12 mouse cellular contexts compared by ENCODE assay signal in the genomic region with DNA sequence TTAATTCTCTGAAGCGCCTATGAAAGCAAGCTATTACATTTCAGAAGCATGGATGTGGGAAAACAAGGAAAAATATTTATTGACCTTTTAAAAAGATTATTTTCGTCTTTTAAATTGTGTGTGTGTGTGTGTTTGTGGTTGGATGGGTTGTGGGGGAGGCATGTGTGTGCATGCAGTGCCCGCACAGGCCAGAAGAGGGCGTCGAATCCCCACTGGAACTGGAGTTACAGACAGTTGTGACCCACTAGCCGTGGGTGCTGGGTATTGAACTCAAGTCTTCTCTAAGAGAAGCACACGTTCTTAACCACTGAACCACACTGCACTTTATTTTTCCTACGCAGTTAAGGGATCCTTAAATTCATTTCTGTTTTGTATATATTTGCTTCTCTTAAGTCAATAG. TPM values are rescaled to one million over a fixed set of nuclear protein-coding genes. Genes with fewer than 3 reads are reported as not detected.
DNase-seq lines count a peak whose midpoint lies in the region; ATAC-seq and TF ChIP-seq lines count a peak whose summit lies in the region.
"Had no signal": no experiment of that assay in that cellular context is flagged by ENCODE, and none has a peak within 500 bp of the region (broad histone marks: within the 10 kb centered on the region; RNA-seq: fewer than 3 reads in every experiment).

No protein-coding gene starts in this region.

- no peak for TF ChIP-seq POLR2A in liver, adult 2 months (IDR thresholded peaks at IDR 0.05; ENCODE audit: extremely low read depth, insufficient read depth, low read length)

- no peak overlapping the region for H3K4me2 ChIP-seq in liver, embryonic 12.5 days
- H3K4me2 ChIP-seq in liver, postnatal 0 days (ENCODE audit: low read depth, low read length): no peak overlapping the region
- H3K4me2 ChIP-seq in kidney, embryonic 14.5 days (replicated peaks; ENCODE audit: low read depth, low read length): no peak overlapping the region
- H3K4me2 ChIP-seq: heart, embryonic 15.5 days; limb, embryonic 12.5 days had no signal

- WGBS in liver, adult 2 months: 67% methylated on average over 8 of the region's 8 CpGs
- 33% methylated on average over 8 of the region's 8 CpGs for WGBS in liver, embryonic 12.5 days (ENCODE audit: insufficient replicate concordance)
- 54% methylated on average over 8 of the region's 8 CpGs for WGBS in liver, postnatal 0 days (ENCODE audit: insufficient replicate concordance)
- WGBS in kidney, embryonic 14.5 days: 65% methylated on average over 8 of the region's 8 CpGs

- TF ChIP-seq CTCF in liver, adult 2 months (IDR thresholded peaks at IDR 0.05; ENCODE audit: low read depth, low read length): peak; percentile 79
- peak; percentile 34; the same call in 1 of the 2 replicates for TF ChIP-seq CTCF in G1E (IDR thresholded peaks at IDR 0.05; ENCODE audit: low read depth, low read length)
- TF ChIP-seq CTCF in liver, postnatal 0 days (IDR thresholded peaks at IDR 0.05; ENCODE audit: low read depth): peak; percentile 61

- no peaks in the 10 kb centered on the region for H3K36me3 ChIP-seq in liver, adult 2 months (ENCODE audit: control insufficient read depth, insufficient read depth, low read length)
- no peaks in the 10 kb centered on the region for H3K36me3 ChIP-seq in liver, embryonic 12.5 days
- H3K36me3 ChIP-seq in G1E (replicated peaks): no peaks in the 10 kb centered on the region
- H3K36me3 ChIP-seq in liver, postnatal 0 days (replicated peaks; ENCODE audit: insufficient read depth, low read length): no peaks in the 10 kb centered on the region
- no peaks in the 10 kb centered on the region for H3K36me3 ChIP-seq in kidney, embryonic 14.5 days (ENCODE audit: control insufficient read depth, insufficient read depth, low read length)
- H3K36me3 ChIP-seq: heart, embryonic 15.5 days; limb, embryonic 12.5 days had no signal

- H3K4me1 ChIP-seq in liver, adult 2 months (ENCODE audit: control insufficient read depth, insufficient read depth, low read length): peaks cover 8% of the 10 kb centered on the region
- peaks cover 24% of the 10 kb centered on the region for H3K4me1 ChIP-seq in liver, embryonic 12.5 days
- H3K4me1 ChIP-seq in G1E (ENCODE audit: insufficient read depth, low read depth, low read length): peaks cover 13% of the 10 kb centered on the region
- peaks cover 4% of the 10 kb centered on the region; the same call in 1 of the 2 replicates for H3K4me1 ChIP-seq in liver, postnatal 0 days (ENCODE audit: insufficient read depth)
- H3K4me1 ChIP-seq in kidney, embryonic 14.5 days (ENCODE audit: control insufficient read depth, insufficient read depth, low read length): no peaks in the 10 kb centered on the region

- no peaks in the 10 kb centered on the region for H3K27me3 ChIP-seq in liver, adult 2 months (ENCODE audit: control insufficient read depth, insufficient read depth, low read length)
- no peaks in the 10 kb centered on the region; the same call in 1 of the 2 replicates for H3K27me3 ChIP-seq in liver, embryonic 12.5 days (replicated peaks)
- peaks cover 39% of the 10 kb centered on the region for H3K27me3 ChIP-seq in G1E (ENCODE audit: insufficient read depth, low read length)
- no peaks in the 10 kb centered on the region for H3K27me3 ChIP-seq in liver, postnatal 0 days (ENCODE audit: insufficient read depth, low read length)
- no peaks in the 10 kb centered on the region for H3K27me3 ChIP-seq in kidney, embryonic 14.5 days (ENCODE audit: control insufficient read depth, insufficient read depth, low read length)
- H3K27me3 ChIP-seq: heart, embryonic 15.5 days; limb, embryonic 12.5 days had no signal

- no peak overlapping the region for H3K4me3 ChIP-seq in liver, adult 2 months (ENCODE audit: insufficient read depth, low read depth, low read length)
- no peak overlapping the region for H3K4me3 ChIP-seq in liver, embryonic 12.5 days
- H3K4me3 ChIP-seq in G1E (ENCODE audit: low read depth, low read length): no peak overlapping the region
- no peak overlapping the region for H3K4me3 ChIP-seq in liver, postnatal 0 days (ENCODE audit: low read depth, low read length)
- no peak overlapping the region for H3K4me3 ChIP-seq in kidney, embryonic 14.5 days (ENCODE audit: low read length)
- H3K4me3 ChIP-seq: heart, embryonic 15.5 days; limb, embryonic 12.5 days had no signal

- no peak overlapping the region for H3K27ac ChIP-seq in liver, adult 2 months (replicated peaks; ENCODE audit: insufficient read depth, low read depth, low read length)
- no peak overlapping the region for H3K27ac ChIP-seq in liver, embryonic 12.5 days
- H3K27ac ChIP-seq in liver, postnatal 0 days (ENCODE audit: low read depth): no peak overlapping the region
- H3K27ac ChIP-seq in kidney, embryonic 14.5 days (ENCODE audit: low read depth, low read length): no peak overlapping the region
- H3K27ac ChIP-seq: heart, embryonic 15.5 days; limb, embryonic 12.5 days had no signal

- H3K9ac ChIP-seq in liver, adult 2 months (ENCODE audit: low read depth, low read length): no peak overlapping the region
- H3K9ac ChIP-seq in liver, embryonic 12.5 days: no peak overlapping the region
- no peak overlapping the region for H3K9ac ChIP-seq in liver, postnatal 0 days (replicated peaks)
- no peak overlapping the region for H3K9ac ChIP-seq in kidney, embryonic 14.5 days (ENCODE audit: low read depth, low read length)
- H3K9ac ChIP-seq: heart, embryonic 15.5 days; limb, embryonic 12.5 days had no signal

- H3K79me2 ChIP-seq in liver, adult 2 months (ENCODE audit: control insufficient read depth, insufficient read depth, low read length): no peaks in the 10 kb centered on the region

- TF ChIP-seq EP300 in liver, postnatal 0 days (IDR thresholded peaks at IDR 0.05; ENCODE audit: low read depth): no peak

- H3K9me3 ChIP-seq in liver, embryonic 12.5 days (replicated peaks): no peaks in the 10 kb centered on the region
- no peaks in the 10 kb centered on the region for H3K9me3 ChIP-seq in G1E (replicated peaks)
- H3K9me3 ChIP-seq in liver, postnatal 0 days (ENCODE audit: low read length): no peaks in the 10 kb centered on the region
- H3K9me3 ChIP-seq in kidney, embryonic 14.5 days (ENCODE audit: control insufficient read depth, low read length): no peaks in the 10 kb centered on the region
- H3K9me3 ChIP-seq: heart, embryonic 15.5 days; limb, embryonic 12.5 days had no signal

- DNase-seq in adrenal gland, postnatal 14 days: peak; percentile 44
- no peak for DNase-seq in adrenal gland, postnatal 10 days
- no peak for DNase-seq in liver, adult 2 months (ENCODE audit: extremely low read depth, low read depth, low spot score)
- DNase-seq in G1E (ENCODE audit: low spot score): no peak
- no peak for DNase-seq in liver, postnatal 0 days
- DNase-seq in cerebellum, adult 18-20 months: no peak
- DNase-seq: adrenal gland, adult 8-10 months had no signal

- ATAC-seq in liver, embryonic 12.5 days: no peak
- ATAC-seq in G1E (ENCODE audit: extremely low read depth, insufficient number of reproducible peaks, low FRiP score, poor library complexity, severe bottlenecking): no peak
- no peak for ATAC-seq in liver, postnatal 0 days
- no peak for ATAC-seq in kidney, embryonic 14.5 days (ENCODE audit: low FRiP score, low TSS enrichment)

RNA-seq across cellular contexts. Expression of a gene that starts 26.5 kb away (rescaled TPM):
- total RNA-seq in adrenal gland, postnatal 14 days (2021): not detected in 2 replicates
- not detected for total RNA-seq in adrenal gland, postnatal 10 days (2021)
- total RNA-seq in liver, adult 2 months (2014; rRNA removed): 0.09 TPM in 1 of 2 replicates, not detected in the other
- polyA plus RNA-seq in liver, adult 2 months (2012; rRNA removed): 0.11 and 0.12 TPM in 2 replicates
- not detected in 2 replicates for polyA plus RNA-seq in liver, embryonic 12.5 days (2016; fragmentation: Nextera tagmentation; extraction: Ambion mirVana)
- total RNA-seq in G1E (2014; fragmentation: Nextera tagmentation) (not detected in 2 replicates), G1E (2017) (not detected in 2 replicates)
- polyA plus RNA-seq in G1E (2012): not detected in 2 replicates
- polyA plus RNA-seq in liver, postnatal 0 days (2015; fragmentation: Nextera tagmentation; extraction: Ambion mirVana): not detected in 2 replicates
- not detected in 2 replicates for polyA plus RNA-seq in kidney, embryonic 14.5 days (2014; fragmentation: Nextera tagmentation; extraction: Ambion mirVana)
- total RNA-seq: adrenal gland, adult 8-10 months; neutrophil, adult 5-6 weeks had no signal
- polyA plus RNA-seq: heart, embryonic 15.5 days; limb, embryonic 12.5 days had no signal
